Mouse (Mus musculus): ENCODE measurements at regions not wholly inside any gene's neighbourhood (a gene's known extent, or its start where the extent isn't known, plus 50 kb on each side); places are given as distances from the start of the nearest gene placed in this dataset.

DNA sequence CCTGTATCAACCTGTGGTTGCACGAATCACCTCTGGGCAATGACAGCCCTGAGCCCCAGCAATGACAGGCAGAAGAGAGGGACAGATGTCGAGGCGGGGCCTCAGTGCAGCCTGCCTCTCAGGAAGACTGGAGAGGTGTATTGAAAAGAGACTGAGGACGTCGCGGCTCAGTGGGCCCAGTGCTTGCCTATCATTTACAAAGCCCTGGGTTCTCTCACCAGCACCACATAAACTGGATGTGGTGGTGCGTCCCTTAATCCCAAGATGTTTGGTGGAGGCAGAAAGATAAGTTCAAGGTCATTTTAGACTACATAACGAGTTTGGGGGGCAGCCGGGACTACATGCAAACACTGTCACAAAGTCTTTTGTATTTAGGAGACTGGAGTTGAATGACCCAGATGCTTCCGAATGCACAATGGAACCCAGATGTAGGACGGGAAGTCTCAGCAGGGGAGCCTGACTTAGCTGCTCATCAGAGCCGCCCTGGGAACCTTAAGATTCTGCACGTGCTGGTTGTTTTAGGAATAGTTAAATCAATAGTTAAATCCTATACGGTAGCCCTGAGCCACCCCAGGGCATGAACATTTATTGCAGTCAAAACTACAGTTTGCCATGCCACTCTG, 72.8 kb downstream of the Gadd45g start:
- TF ChIP-seq POLR2A (IDR thresholded peaks at IDR 0.05; ENCODE audit: low read depth, low read length) (no peak), CTCF (conservative IDR thresholded peaks at IDR 0.05; ENCODE audit: insufficient read depth, insufficient read length, low read depth, low read length) (no peak)
